Mouse (Mus musculus) forebrain, embryonic 14.5 days (tissue): ENCODE data around the gene Ptgds. TPM values are rescaled to one million over a fixed set of nuclear protein-coding genes. Genes with fewer than 3 reads are reported as not detected.

Source experiments
- ATAC-seq: fragments of 200-750 bp; cut with Nextera tagmentation; 2 replicates; pipeline ENCODE4 v1.8.0; 2017; ENCODE audit warnings: mild to moderate bottlenecking, moderate library complexity
- DNase-seq: peaks from one replicate; pipeline ENCODE4 v3.0.0-alpha.2; 2015; ENCODE audit warnings: low spot score
- H3K27ac ChIP-seq: fragments of 300-500 bp; sonication (generic); 2 replicates; pipeline ENCODE4 v1.5.1; 2014; ENCODE audit warnings: low read depth, mild to moderate bottlenecking, control low read depth, low read length, moderate library complexity
- H3K27me3 ChIP-seq: fragments of 300-500 bp; sonication (generic); replicated peaks from 2 replicates; pipeline ENCODE4 v1.6.1; 2014; ENCODE audit warnings: low read length, control low read depth, mixed read lengths; ENCODE audit not compliant: control insufficient read depth, insufficient read depth
- H3K36me3 ChIP-seq: fragments of 300-500 bp; sonication (generic); 2 replicates; pipeline ENCODE4 v1.6.1; 2014; ENCODE audit warnings: low read length, control low read depth; ENCODE audit not compliant: control insufficient read depth, insufficient read depth
- H3K4me1 ChIP-seq: fragments of 300-500 bp; sonication (generic); 2 replicates; pipeline ENCODE4 v1.6.1; 2014; ENCODE audit warnings: antibody characterized with exemption, low read length, control low read depth; ENCODE audit not compliant: control insufficient read depth, insufficient read depth
- H3K4me2 ChIP-seq: fragments of 300-500 bp; sonication (generic); 2 replicates; pipeline ENCODE4 v1.6.1; 2014; ENCODE audit warnings: mild to moderate bottlenecking, control low read depth, low read length
- H3K4me3 ChIP-seq: fragments of 300-500 bp; sonication (generic); 2 replicates; pipeline ENCODE4 v1.5.1; 2014; ENCODE audit warnings: low read depth, low read length, control low read depth
- H3K9ac ChIP-seq: fragments of 300-500 bp; sonication (generic); 2 replicates; pipeline ENCODE4 v1.6.1; 2014; ENCODE audit warnings: mild to moderate bottlenecking, low read length, control low read depth, moderate library complexity
- H3K9me3 ChIP-seq: fragments of 300-500 bp; sonication (generic); replicated peaks from 2 replicates; pipeline ENCODE4 v1.6.1; 2016; ENCODE audit warnings: low read length, control low read depth, mixed read lengths; ENCODE audit not compliant: control insufficient read depth
- WGBS: fragments of 180-500 bp; shearing (Covaris S2); extraction: QIAGEN DNeasy Blood & Tissue Kit; methylation state at CpG from one replicate; pipeline ENCODE4 v1.1.7; 2014; 5-methylcytosine and 5-hydroxymethylcytosine counted together
- polyA plus RNA-seq: library from polyadenylated mRNA; unstranded; fragments of >200 nt; fragmentation: Nextera tagmentation; extraction: Ambion mirVana; gene quantifications from 2 replicates; pipeline ENCODE4 v1.2.1, GENCODE M21; 2014

Ptgds gene
- 170 and 301 TPM in 2 replicates for polyA plus RNA-seq

- WGBS = 68% methylated on average over 6 of the region's 6 CpGs
- no peak within 1 kb of the TSS for H3K9ac ChIP-seq
- no peak within 1 kb of the TSS for H3K4me2 ChIP-seq
- no peak within 1 kb of the TSS for H3K4me3 ChIP-seq
- no peaks in the 10 kb centered on the region for H3K9me3 ChIP-seq
- ATAC-seq (no peak), DNase-seq (no peak)
- peak within 1 kb of the TSS; percentile 67 for H3K27ac ChIP-seq
- H3K36me3 ChIP-seq = no peaks in the 10 kb centered on the region
- H3K27me3 ChIP-seq = no peaks in the 10 kb centered on the region
- peaks cover 8% of the 10 kb centered on the region; the same call in 1 of the 2 replicates for H3K4me1 ChIP-seq
Measured at GRCm38 (mm10) chr2:25469969-25470368, at the start of gene Ptgds. Ptgds (minus strand) TSS chr2:25470046.

- ATAC-seq (no peak), DNase-seq (no peak)
- Histone ChIP-seq H3K27ac (no peak overlapping the region), H3K27me3 (no peaks in the 10 kb centered on the region), H3K9me3 (no peaks in the 10 kb centered on the region), H3K4me1 (no peaks in the 10 kb centered on the region), H3K9ac (no peak overlapping the region), H3K4me2 (no peak overlapping the region), H3K36me3 (peaks cover 11% of the 10 kb centered on the region), H3K4me3 (no peak overlapping the region)
- WGBS = 70% methylated on average over 3 of the region's 3 CpGs
Measured at GRCm38 (mm10) chr2:25509912-25510311, 40.1 kb upstream of the Ptgds start.

GRCm38 (mm10) chr2:25506964-25507363 lies 37.1 kb upstream of the Ptgds start:
- Histone ChIP-seq H3K9me3 (no peaks in the 10 kb centered on the region), H3K4me1 (no peaks in the 10 kb centered on the region; the same call in 1 of the 2 replicates), H3K4me3 (no peak overlapping the region), H3K27me3 (no peaks in the 10 kb centered on the region), H3K4me2 (no peak overlapping the region), H3K27ac (no peak overlapping the region), H3K36me3 (peaks cover 30% of the 10 kb centered on the region), H3K9ac (no peak overlapping the region)
- DNase-seq = peak; percentile 4
- 33% methylated on average over 5 of the region's 5 CpGs for WGBS
- ATAC-seq = no peak

GRCm38 (mm10) chr2:25505860-25506259 lies 36.0 kb upstream of the Ptgds start:
- no peak overlapping the region for H3K9ac ChIP-seq
- 96% methylated on average over 4 of the region's 4 CpGs for WGBS
- H3K27ac ChIP-seq = no peak overlapping the region
- DNase-seq = no peak
- H3K9me3 ChIP-seq = no peaks in the 10 kb centered on the region
- H3K4me3 ChIP-seq = no peak overlapping the region
- H3K27me3 ChIP-seq = no peaks in the 10 kb centered on the region
- peaks cover 8% of the 10 kb centered on the region for H3K4me1 ChIP-seq
- no peak overlapping the region for H3K4me2 ChIP-seq
- H3K36me3 ChIP-seq = peaks cover 30% of the 10 kb centered on the region
- no peak for ATAC-seq

- Histone ChIP-seq H3K9ac (no peak overlapping the region), H3K4me1 (peaks cover 8% of the 10 kb centered on the region), H3K27ac (no peak overlapping the region), H3K36me3 (peaks cover 30% of the 10 kb centered on the region), H3K4me3 (no peak overlapping the region), H3K9me3 (no peaks in the 10 kb centered on the region), H3K4me2 (no peak overlapping the region), H3K27me3 (no peaks in the 10 kb centered on the region)
- WGBS = 93% methylated on average over 1 of the region's 1 CpGs
- ATAC-seq (no peak), DNase-seq (no peak)
Measured at GRCm38 (mm10) chr2:25505000-25505399, 35.2 kb upstream of the Ptgds start.

- no peaks in the 10 kb centered on the region for H3K27me3 ChIP-seq
- H3K4me2 ChIP-seq = no peak overlapping the region
- WGBS = 96% methylated on average over 19 of the region's 19 CpGs
- no peak overlapping the region for H3K4me3 ChIP-seq
- no peak overlapping the region for H3K9ac ChIP-seq
- DNase-seq (no peak), ATAC-seq (no peak)
- no peaks in the 10 kb centered on the region for H3K9me3 ChIP-seq
- H3K27ac ChIP-seq = no peak overlapping the region
- peaks cover 8% of the 10 kb centered on the region for H3K4me1 ChIP-seq
- H3K36me3 ChIP-seq = peaks cover 30% of the 10 kb centered on the region
Measured at GRCm38 (mm10) chr2:25504538-25504937, 34.7 kb upstream of the Ptgds start.

- Histone ChIP-seq H3K4me2 (no peak overlapping the region), H3K27ac (no peak overlapping the region), H3K9ac (no peak overlapping the region), H3K4me1 (peaks cover 8% of the 10 kb centered on the region), H3K27me3 (no peaks in the 10 kb centered on the region), H3K4me3 (no peak overlapping the region), H3K36me3 (peaks cover 30% of the 10 kb centered on the region), H3K9me3 (no peaks in the 10 kb centered on the region)
- 80% methylated on average over 3 of the region's 3 CpGs for WGBS
- no peak for ATAC-seq
- no peak for DNase-seq
Measured at GRCm38 (mm10) chr2:25502726-25503125, 32.9 kb upstream of the Ptgds start.

GRCm38 (mm10) chr2:25501593-25502486 lies 32.0 kb upstream of the Ptgds start, which contains the start of gene C8g:
C8g (minus strand) TSS chr2:25501719.
- Histone ChIP-seq H3K4me2 (peak within 1 kb of the TSS; percentile 90), H3K36me3 (peaks cover 30% of the 10 kb centered on the region), H3K27me3 (no peaks in the 10 kb centered on the region), H3K27ac (peak within 1 kb of the TSS; percentile 65), H3K4me3 (peak within 1 kb of the TSS; percentile 65), H3K4me1 (peaks cover 8% of the 10 kb centered on the region), H3K9me3 (no peaks in the 10 kb centered on the region), H3K9ac (peak within 1 kb of the TSS; percentile 95)
- WGBS = 76% methylated on average over 20 of the region's 20 CpGs
- no peak for ATAC-seq
- DNase-seq = no peak
